Mouse (Mus musculus): ENCODE measurements at regions not wholly inside any gene's neighbourhood (a gene's known extent, or its start where the extent isn't known, plus 50 kb on each side); places are given as distances from the start of the nearest gene placed in this dataset.

GRCm38 (mm10) chr4:7092957-7093356 lies 1145.9 kb downstream of the Car8 start:
- TF ChIP-seq POLR2A (IDR thresholded peaks at IDR 0.05; ENCODE audit: borderline replicate concordance, extremely low read depth, low read depth, low read length) (no peak), CTCF (IDR thresholded peaks at IDR 0.05; ENCODE audit: insufficient read depth, low read length) (no peak)

Data from lung, adult 2 months (tissue).